Mouse (Mus musculus): ENCODE results near the gene Lrrc29. TPM values are rescaled to one million over a fixed set of nuclear protein-coding genes. Genes with fewer than 3 reads are reported as not detected.
"Not testable (repeated sequence)": the region's sequence is repeated elsewhere in the genome, so short reads cannot be mapped to it uniquely, and the experiment has no call there.

Lrrc29 gene
- polyA plus RNA-seq, 1 experiment from 2014 or later, result 2.1 TPM

GRCm38 (mm10) chr8:105297511-105298192 lies 28.4 kb downstream of the Lrrc29 start, which contains the start of gene E2f4:
TSS of gene E2f4 (plus strand) at chr8:105297663.
- no peaks in the 10 kb centered on the region for H3K9me3 ChIP-seq (replicated peaks; ENCODE audit: control insufficient read depth, low read length)
- peaks cover 18% of the 10 kb centered on the region for H3K36me3 ChIP-seq (ENCODE audit: control insufficient read depth, insufficient read depth, low read length)
- no peaks in the 10 kb centered on the region for H3K27me3 ChIP-seq (ENCODE audit: control insufficient read depth, insufficient read depth, low read length)
- peak within 1 kb of the TSS; percentile 99 for H3K4me3 ChIP-seq (replicated peaks; ENCODE audit: low read length)
- peak; percentile 91 for ATAC-seq (ENCODE audit: insufficient read depth, low FRiP score)
- H3K9ac ChIP-seq (ENCODE audit: low read length), result peak within 1 kb of the TSS; percentile 97
- WGBS, result under 1% methylated on average over 58 of the region's 58 CpGs
- H3K27ac ChIP-seq (ENCODE audit: low read length), result peak within 1 kb of the TSS; percentile 61
- peak within 1 kb of the TSS; percentile 85 for H3K4me2 ChIP-seq (ENCODE audit: low read depth, low read length)
- H3K4me1 ChIP-seq (ENCODE audit: control insufficient read depth, insufficient read depth, low read length), result peaks cover 16% of the 10 kb centered on the region

GRCm38 (mm10) chr8:105295895-105296573 lies 30.0 kb downstream of the Lrrc29 start, which contains the start of gene Exoc3l:
TSS of gene Exoc3l (minus strand) at chr8:105296101.
- 56% methylated on average over 11 of the region's 11 CpGs for WGBS
- H3K27ac ChIP-seq (ENCODE audit: low read length), result peak within 1 kb of the TSS; percentile 50; the same call in 1 of the 2 replicates
- H3K9me3 ChIP-seq (replicated peaks; ENCODE audit: control insufficient read depth, low read length), result no peaks in the 10 kb centered on the region
- H3K4me1 ChIP-seq (ENCODE audit: control insufficient read depth, insufficient read depth, low read length), result peaks cover 16% of the 10 kb centered on the region
- ATAC-seq (ENCODE audit: insufficient read depth, low FRiP score), result no peak
- peak within 1 kb of the TSS; percentile 97; the same call in 1 of the 2 replicates for H3K9ac ChIP-seq (ENCODE audit: low read length)
- H3K4me3 ChIP-seq (replicated peaks; ENCODE audit: low read length), result peak within 1 kb of the TSS; percentile 99
- no peaks in the 10 kb centered on the region for H3K27me3 ChIP-seq (ENCODE audit: control insufficient read depth, insufficient read depth, low read length)
- H3K4me2 ChIP-seq (ENCODE audit: low read depth, low read length), result peak within 1 kb of the TSS; percentile 85
- peaks cover 5% of the 10 kb centered on the region for H3K36me3 ChIP-seq (ENCODE audit: control insufficient read depth, insufficient read depth, low read length)

- no peaks in the 10 kb centered on the region for H3K9me3 ChIP-seq (replicated peaks; ENCODE audit: control insufficient read depth, low read length)
- H3K36me3 ChIP-seq (ENCODE audit: control insufficient read depth, insufficient read depth, low read length), result no peaks in the 10 kb centered on the region
- H3K27ac ChIP-seq (ENCODE audit: low read length), result no peak overlapping the region
- no peak for ATAC-seq (ENCODE audit: insufficient read depth, low FRiP score)
- WGBS, result 68% methylated on average over 11 of the region's 11 CpGs
- H3K27me3 ChIP-seq (ENCODE audit: control insufficient read depth, insufficient read depth, low read length), result peaks cover 5% of the 10 kb centered on the region; the same call in 1 of the 2 replicates
- H3K4me1 ChIP-seq (ENCODE audit: control insufficient read depth, insufficient read depth, low read length), result peaks cover 22% of the 10 kb centered on the region
- peak overlapping the region; percentile 14; the same call in 1 of the 2 replicates for H3K4me2 ChIP-seq (ENCODE audit: low read depth, low read length)
- peak overlapping the region; percentile 5; the same call in 1 of the 2 replicates for H3K4me3 ChIP-seq (replicated peaks; ENCODE audit: low read length)
- H3K9ac ChIP-seq (ENCODE audit: low read length), result no peak overlapping the region
Observed at GRCm38 (mm10) chr8:105295256-105295655, 30.8 kb downstream of the Lrrc29 start.

- no peaks in the 10 kb centered on the region for H3K9me3 ChIP-seq (replicated peaks; ENCODE audit: control insufficient read depth, low read length)
- H3K4me1 ChIP-seq (ENCODE audit: control insufficient read depth, insufficient read depth, low read length), result peaks cover 27% of the 10 kb centered on the region
- H3K27me3 ChIP-seq (ENCODE audit: control insufficient read depth, insufficient read depth, low read length), result peaks cover 6% of the 10 kb centered on the region; the same call in 1 of the 2 replicates
- H3K9ac ChIP-seq (ENCODE audit: low read length), result no peak overlapping the region; the same call in 1 of the 2 replicates
- ATAC-seq (ENCODE audit: insufficient read depth, low FRiP score), result no peak
- no peak overlapping the region for H3K4me3 ChIP-seq (replicated peaks; ENCODE audit: low read length)
- 60% methylated on average over 9 of the region's 9 CpGs for WGBS
- no peak overlapping the region for H3K27ac ChIP-seq (ENCODE audit: low read length)
- no peaks in the 10 kb centered on the region for H3K36me3 ChIP-seq (ENCODE audit: control insufficient read depth, insufficient read depth, low read length)
- no peak overlapping the region for H3K4me2 ChIP-seq (ENCODE audit: low read depth, low read length)
Observed at GRCm38 (mm10) chr8:105294776-105295175, 31.3 kb downstream of the Lrrc29 start.

- H3K4me2 ChIP-seq (ENCODE audit: low read depth, low read length), result no peak overlapping the region
- no peak overlapping the region for H3K4me3 ChIP-seq (replicated peaks; ENCODE audit: low read length)
- peaks cover 6% of the 10 kb centered on the region; the same call in 1 of the 2 replicates for H3K27me3 ChIP-seq (ENCODE audit: control insufficient read depth, insufficient read depth, low read length)
- no peak overlapping the region for H3K9ac ChIP-seq (ENCODE audit: low read length)
- H3K27ac ChIP-seq (ENCODE audit: low read length), result no peak overlapping the region
- no peaks in the 10 kb centered on the region for H3K36me3 ChIP-seq (ENCODE audit: control insufficient read depth, insufficient read depth, low read length)
- WGBS, result 65% methylated on average over 19 of the region's 19 CpGs
- no peak for ATAC-seq (ENCODE audit: insufficient read depth, low FRiP score)
- H3K4me1 ChIP-seq (ENCODE audit: control insufficient read depth, insufficient read depth, low read length), result peaks cover 27% of the 10 kb centered on the region
- no peaks in the 10 kb centered on the region for H3K9me3 ChIP-seq (replicated peaks; ENCODE audit: control insufficient read depth, low read length)
Observed at GRCm38 (mm10) chr8:105293405-105293804, 32.7 kb downstream of the Lrrc29 start.

- Histone ChIP-seq H3K27me3 (ENCODE audit: control insufficient read depth, insufficient read depth, low read length) (peaks cover 6% of the 10 kb centered on the region; the same call in 1 of the 2 replicates), H3K9ac (ENCODE audit: low read length) (no peak overlapping the region), H3K36me3 (ENCODE audit: control insufficient read depth, insufficient read depth, low read length) (no peaks in the 10 kb centered on the region), H3K27ac (ENCODE audit: low read length) (no peak overlapping the region), H3K9me3 (replicated peaks; ENCODE audit: control insufficient read depth, low read length) (no peaks in the 10 kb centered on the region), H3K4me1 (ENCODE audit: control insufficient read depth, insufficient read depth, low read length) (peaks cover 27% of the 10 kb centered on the region), H3K4me2 (ENCODE audit: low read depth, low read length) (no peak overlapping the region), H3K4me3 (replicated peaks; ENCODE audit: low read length) (no peak overlapping the region)
- ATAC-seq (ENCODE audit: insufficient read depth, low FRiP score), result no peak
- 82% methylated on average over 7 of the region's 7 CpGs for WGBS
Observed at GRCm38 (mm10) chr8:105292471-105292870, 33.6 kb downstream of the Lrrc29 start.

GRCm38 (mm10) chr8:105291802-105292201 lies 34.3 kb downstream of the Lrrc29 start:
- H3K36me3 ChIP-seq (ENCODE audit: control insufficient read depth, insufficient read depth, low read length); H3K4me3 ChIP-seq (replicated peaks; ENCODE audit: low read length); ATAC-seq (ENCODE audit: insufficient read depth, low FRiP score); H3K9ac ChIP-seq (ENCODE audit: low read length); H3K9me3 ChIP-seq (replicated peaks; ENCODE audit: control insufficient read depth, low read length); H3K27me3 ChIP-seq (ENCODE audit: control insufficient read depth, insufficient read depth, low read length); H3K27ac ChIP-seq (ENCODE audit: low read length); H3K4me2 ChIP-seq (ENCODE audit: low read depth, low read length): not testable (repeated sequence)
- WGBS, result 63% methylated on average over 3 of the region's 3 CpGs
- peaks cover 23% of the 10 kb centered on the region for H3K4me1 ChIP-seq (ENCODE audit: control insufficient read depth, insufficient read depth, low read length)

- not testable (repeated sequence) for H3K9me3 ChIP-seq (replicated peaks; ENCODE audit: control insufficient read depth, low read length)
Observed at GRCm38 (mm10) chr8:105291364-105291763, 34.7 kb downstream of the Lrrc29 start.

More at GRCm38 (mm10) chr8:105291364-105291763, 34.7 kb downstream of the Lrrc29 start:
- not testable (repeated sequence) for H3K27ac ChIP-seq (ENCODE audit: low read length); H3K4me2 ChIP-seq (ENCODE audit: low read depth, low read length); H3K9ac ChIP-seq (ENCODE audit: low read length); H3K36me3 ChIP-seq (ENCODE audit: control insufficient read depth, insufficient read depth, low read length); H3K4me3 ChIP-seq (replicated peaks; ENCODE audit: low read length); ATAC-seq (ENCODE audit: insufficient read depth, low FRiP score); H3K27me3 ChIP-seq (ENCODE audit: control insufficient read depth, insufficient read depth, low read length)
- H3K4me1 ChIP-seq (ENCODE audit: control insufficient read depth, insufficient read depth, low read length), result peaks cover 21% of the 10 kb centered on the region
- 81% methylated on average over 8 of the region's 8 CpGs for WGBS
